Mouse (Mus musculus) left cerebral cortex, adult 2 months (tissue): ENCODE results near the gene Thada. TPM values are rescaled to one million over a fixed set of nuclear protein-coding genes. Genes with fewer than 3 reads are reported as not detected.

Source experiments
- DNase-seq, 2 experiments: peaks; one replicate each; pipeline ENCODE4 v3.0.0; 2021 to 2022; ENCODE audit warnings: low spot score in 2 of 2, mixed read lengths in 1 of 2; ENCODE audit errors: extremely low spot score in 1 of 2
- H3K27ac ChIP-seq: fragments of 200-600 bp; 2 replicates; pipeline ENCODE4 v1.8.1; 2022
- H3K4me3 ChIP-seq: fragments of 200-600 bp; 2 replicates; pipeline ENCODE4 v1.8.1; 2022
- CTCF ChIP-seq: fragments of 200-600 bp; IDR thresholded peaks from 2 replicates; pipeline ENCODE4 v1.8.1; 2022; ENCODE audit warnings: antibody characterized with exemption, mild to moderate bottlenecking, moderate library complexity
- intact Hi-C: fragments of 180-260 bp; cut with DNase I; formaldehyde crosslinking; loops from one replicate; pipeline ENCODE4 v1.15.1; 2025
- long read RNA-seq, 2 experiments: library from polyadenylated mRNA; stranded (forward); transcript quantifications; one replicate each; pipeline ENCODE4 v2.0.0; 2021; ENCODE audit warnings: borderline mapping rate in 2 of 2
- total RNA-seq, 2 experiments: library from RNA; stranded (reverse); gene quantifications; 2 replicates each; pipeline ENCODE4 v1.2.3; 2021

The Thada gene
- 10 to 100 TPM; 13.8 to 15.9 TPM for total RNA-seq
- long read RNA-seq, experiment 1, full-length matches to known transcripts, result 1 of 7 reads
- long read RNA-seq, experiment 1, partial matches to known transcripts, result 4 of 7 reads
- long read RNA-seq, experiment 1, other reads (novel, unspliced or antisense), result 2 of 7 reads
- long read RNA-seq, experiment 2, full-length matches to known transcripts, result 1 of 4 reads
- long read RNA-seq, experiment 2, partial matches to known transcripts, result 0 of 4 reads
- long read RNA-seq, experiment 2, other reads (novel, unspliced or antisense), result 3 of 4 reads

DNA sequence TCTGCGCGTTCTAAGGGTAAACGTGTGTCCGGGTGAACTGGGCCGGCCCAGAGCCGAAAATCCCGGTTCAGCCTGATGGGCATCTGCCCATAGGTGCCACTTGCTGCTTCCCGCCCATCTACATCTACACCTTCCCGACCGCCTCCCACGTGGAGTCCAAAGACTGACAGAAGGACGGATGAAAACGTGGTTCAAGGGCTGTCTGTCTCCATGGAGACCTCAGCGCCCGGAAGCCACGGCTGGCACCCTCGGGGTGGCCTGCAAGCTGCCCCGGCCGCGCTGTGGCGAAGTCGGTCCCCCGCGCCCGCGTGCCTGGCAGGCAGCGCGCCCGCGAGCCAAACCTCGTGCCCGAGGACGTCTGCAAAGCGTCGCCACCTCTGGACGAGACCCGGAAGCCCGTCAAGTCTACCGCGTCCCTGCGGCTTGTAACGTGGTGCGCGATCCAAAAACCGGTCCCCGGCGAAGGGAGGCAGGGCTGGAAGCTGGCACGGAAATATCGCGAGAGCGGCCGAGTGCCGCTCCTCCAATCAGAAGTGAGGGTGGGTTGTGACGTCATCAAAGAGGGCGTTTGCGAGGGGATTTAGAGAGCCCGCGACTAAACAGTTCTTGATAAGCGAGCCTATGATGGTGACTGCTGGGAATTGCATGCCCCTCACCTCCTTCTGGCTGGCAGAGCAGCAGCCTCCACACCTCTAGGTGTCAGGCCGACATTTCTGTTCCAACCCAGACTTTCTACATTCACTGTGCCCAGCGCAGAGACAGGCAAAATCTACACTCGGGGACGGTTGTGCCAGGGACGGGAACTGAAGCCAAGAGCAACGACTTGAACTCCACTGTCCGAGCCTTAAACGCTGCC, at the start of gene Thada:
Gene Thada (minus strand): TSS at position 453 of the 856 bp plus-strand sequence.
- peak; percentile 98 for DNase-seq
- no peak; the same call in 1 of the 2 replicates for TF ChIP-seq CTCF
- Histone ChIP-seq H3K4me3 (peak within 1 kb of the TSS; percentile 88), H3K27ac (peak within 1 kb of the TSS; percentile 81)
- intact Hi-C loops, result loop anchor here (5.0 kb wide), 3 partner anchors 116 to 176 kb away; partner anchors contain the start of gene Dync2li1

GRCm38 (mm10) chr17:84512516-84513085, 46.6 kb upstream of the Thada start:
- TF ChIP-seq CTCF, result no peak
- DNase-seq, result no peak
- H3K4me3 ChIP-seq, result peak overlapping the region; percentile 87
- H3K27ac ChIP-seq, result peak overlapping the region; percentile 76; the same call in 1 of the 2 replicates
- intact Hi-C loops, result loop anchor here (5.0 kb wide), 2 partner anchors 70 to 135 kb away; no protein-coding TSS in a partner anchor

DNA sequence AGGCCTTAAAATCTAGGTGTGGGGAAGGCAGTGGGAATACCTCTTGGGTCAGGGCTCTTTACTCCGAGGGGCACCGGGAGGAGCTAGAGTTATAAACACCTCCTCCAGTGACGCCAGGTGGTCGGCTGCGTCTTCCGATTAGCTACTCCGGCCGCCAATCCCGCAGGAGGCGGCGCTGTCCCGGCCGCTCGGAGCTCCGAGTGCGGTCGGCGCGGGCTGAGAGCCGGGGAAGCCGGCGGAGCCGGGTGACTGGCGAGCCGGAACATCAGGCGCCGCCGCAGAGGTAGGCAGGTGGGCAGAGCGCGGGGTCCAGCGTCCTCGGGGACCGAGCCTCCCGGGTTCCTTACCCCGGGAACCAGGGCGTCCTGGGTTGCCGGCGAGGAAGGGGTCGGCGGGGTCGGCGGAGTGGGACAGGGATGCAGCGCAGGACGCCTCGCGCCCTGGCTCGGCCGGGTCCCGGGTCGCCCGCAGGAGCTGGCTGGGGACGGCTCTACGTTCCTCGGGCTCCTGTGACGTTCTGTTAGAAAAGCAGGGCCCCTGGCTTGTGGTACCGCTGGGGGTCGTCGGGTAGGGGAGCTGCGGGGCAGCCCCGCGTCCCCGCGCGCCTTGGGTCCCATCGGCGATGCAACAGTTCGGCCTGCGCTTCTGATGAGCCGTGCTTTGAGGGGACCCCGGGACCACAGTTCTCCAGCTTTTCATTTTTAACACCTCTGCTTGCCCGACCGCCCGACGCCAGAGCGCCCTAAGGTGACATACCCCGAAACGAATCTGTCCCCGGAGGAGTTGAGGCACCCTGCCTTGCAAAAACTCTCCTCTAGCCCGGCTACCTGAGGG, 45.9 kb upstream of the Thada start, which contains the start of gene Plekhh2:
Gene Plekhh2 (plus strand): TSS at position 214 of the 834 bp plus-strand sequence.
- peak; percentile 26 for TF ChIP-seq CTCF
- DNase-seq, result peak; percentile 82 to 88
- H3K4me3 ChIP-seq, result peak within 1 kb of the TSS; percentile 87
- peak within 1 kb of the TSS; percentile 76 for H3K27ac ChIP-seq
- intact Hi-C loops, result loop anchor here (5.0 kb wide), 2 partner anchors 70 to 135 kb away; no protein-coding TSS in a partner anchor

DNA sequence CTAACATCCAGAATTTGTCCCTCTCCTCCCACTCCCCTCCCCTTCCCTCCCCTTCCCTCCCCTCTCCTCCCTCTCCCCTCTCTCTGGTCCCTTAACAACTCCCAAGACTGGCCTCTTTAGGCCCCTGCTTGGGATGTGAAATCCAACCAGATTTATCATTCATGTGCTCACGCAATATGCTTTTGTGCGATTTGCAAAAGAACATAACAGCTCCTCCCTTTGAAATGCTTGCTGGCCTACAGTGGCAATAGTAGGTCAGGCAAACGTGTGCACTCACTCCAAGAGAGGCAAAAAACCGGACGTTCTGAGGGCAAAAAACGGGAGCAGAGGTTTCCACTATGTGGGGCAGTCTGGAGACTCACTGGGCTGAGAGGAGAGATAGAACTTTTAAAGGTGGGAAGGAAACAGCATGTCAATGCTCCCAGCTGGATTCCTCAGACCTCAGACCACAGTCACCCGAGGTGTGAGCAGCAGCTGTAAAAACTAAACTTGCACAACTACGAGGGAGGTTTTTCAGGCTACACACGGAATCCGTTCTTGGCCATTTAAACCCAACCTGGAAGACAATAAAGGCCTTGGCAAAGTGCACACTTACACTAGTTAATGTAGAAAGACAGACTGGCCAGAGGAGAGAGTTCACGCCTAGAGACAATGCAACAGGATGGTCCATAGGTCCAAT, 45.1 kb upstream of the Thada start:
- Histone ChIP-seq H3K4me3 (peak overlapping the region; percentile 87), H3K27ac (peak overlapping the region; percentile 76)
- intact Hi-C loops, result loop anchor here (5.0 kb wide), 2 partner anchors 71 to 136 kb away; no protein-coding TSS in a partner anchor
- no peak for TF ChIP-seq CTCF
- no peak for DNase-seq

DNA sequence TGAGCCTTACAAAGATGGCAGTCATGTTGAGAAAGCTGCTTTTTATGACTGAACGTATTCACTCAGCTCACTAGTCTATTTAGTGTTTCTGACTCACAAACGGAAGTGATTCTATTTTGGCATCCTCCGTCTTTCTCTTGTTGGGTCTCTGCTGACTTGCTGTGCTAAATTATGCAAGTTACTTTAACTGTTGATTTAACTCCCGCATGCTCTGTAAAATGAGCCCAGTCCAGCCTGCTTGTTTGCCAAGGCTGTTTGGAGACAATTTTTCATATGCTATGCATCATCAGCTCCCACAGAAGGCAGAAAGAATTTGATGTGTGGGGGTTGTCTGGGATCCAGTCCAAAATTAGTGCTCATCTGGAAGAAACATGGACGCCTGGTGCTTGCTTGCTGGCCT, 44.4 kb upstream of the Thada start:
- H3K27ac ChIP-seq, result no peak overlapping the region
- no peak for TF ChIP-seq CTCF
- peak; percentile 53 to 54 for DNase-seq
- intact Hi-C loops, result loop anchor here (5.0 kb wide), 2 partner anchors 72 to 137 kb away; no protein-coding TSS in a partner anchor
- no peak overlapping the region for H3K4me3 ChIP-seq

DNA sequence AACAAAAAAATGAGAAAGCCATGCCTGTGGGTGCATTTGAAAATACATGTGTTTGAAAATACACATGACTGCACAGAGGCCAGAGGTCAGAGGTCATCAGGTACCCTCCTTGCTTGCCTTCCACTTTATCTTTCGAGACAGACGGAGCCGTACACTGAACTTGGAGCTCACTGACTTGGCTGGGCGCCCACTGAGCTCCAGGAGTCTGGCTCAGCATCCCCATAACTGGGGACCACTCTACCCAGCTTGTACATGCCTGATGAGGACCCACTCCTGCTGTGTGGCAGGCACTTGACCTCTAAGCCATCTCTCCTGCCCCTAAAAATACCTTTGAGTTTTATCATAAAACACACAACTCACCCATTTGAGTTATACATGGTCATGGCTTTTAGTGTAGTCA, 43.2 kb upstream of the Thada start:
- no peak overlapping the region for H3K27ac ChIP-seq
- DNase-seq, result no peak
- intact Hi-C loops, result no loop called here

GRCm38 (mm10) chr17:84508736-84509135, 42.7 kb upstream of the Thada start:
- intact Hi-C loops, result no loop called here
- TF ChIP-seq CTCF, result no peak
- no peak overlapping the region for H3K27ac ChIP-seq
- DNase-seq, result no peak
- H3K4me3 ChIP-seq, result no peak overlapping the region

More for the DNA sequence above, 43.2 kb upstream of the Thada start:
- TF ChIP-seq CTCF, result no peak
- H3K4me3 ChIP-seq, result no peak overlapping the region

GRCm38 (mm10) chr17:84505922-84506321, 39.9 kb upstream of the Thada start:
- no peak for TF ChIP-seq CTCF
- intact Hi-C loops, result no loop called here
- Histone ChIP-seq H3K4me3 (no peak overlapping the region), H3K27ac (no peak overlapping the region)
- no peak for DNase-seq

GRCm38 (mm10) chr17:84502341-84502740, 36.3 kb upstream of the Thada start:
- H3K27ac ChIP-seq, result no peak overlapping the region
- H3K4me3 ChIP-seq, result no peak overlapping the region
- intact Hi-C loops, result no loop called here
- TF ChIP-seq CTCF, result no peak
- no peak for DNase-seq

- DNase-seq, result no peak
- intact Hi-C loops, result no loop called here
- TF ChIP-seq CTCF, result no peak
- H3K4me3 ChIP-seq, result no peak overlapping the region
- no peak overlapping the region for H3K27ac ChIP-seq
Observed at GRCm38 (mm10) chr17:84498639-84499038, 32.6 kb upstream of the Thada start.
